Mouse (Mus musculus) cerebellum, adult 11-12 months (tissue): ENCODE results near the gene Cylc2.

Experiments
- DNase-seq: peaks from one replicate; pipeline ENCODE4 v3.0.0; 2022

Cylc2 gene

DNA sequence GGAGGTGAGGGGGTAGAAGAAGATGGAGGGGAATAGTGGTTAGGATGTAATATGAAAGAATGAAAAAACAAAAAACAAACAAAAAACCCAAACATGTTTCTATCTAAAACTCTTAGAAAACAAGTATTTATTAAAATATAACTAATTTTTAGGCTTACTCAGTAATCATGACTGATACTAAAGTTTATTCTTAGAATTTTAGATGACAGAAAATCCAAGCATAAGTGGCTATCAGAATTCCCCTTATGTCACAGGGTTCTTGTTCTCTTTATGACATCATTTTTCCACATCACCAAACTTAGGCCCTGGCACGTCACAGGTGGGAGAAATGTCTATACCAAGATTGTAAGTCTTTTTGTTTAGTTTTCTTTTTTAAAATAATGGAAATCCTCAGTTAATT, at the start of gene Cylc2:
TSS of gene Cylc2 (plus strand) at position 301 of the 400 bp plus-strand sequence.
- DNase-seq = no peak
